Mouse (Mus musculus) neural tube, embryonic 11.5 days (tissue): ENCODE results near the gene Ubap1. TPM values are rescaled to one million over a fixed set of nuclear protein-coding genes. Genes with fewer than 3 reads are reported as not detected.

ENCODE experiments used
- ATAC-seq: fragments of 200-750 bp; cut with Nextera tagmentation; 2 replicates; pipeline ENCODE4 v1.8.0; 2017; ENCODE audit warnings: moderate number of reproducible peaks, mild to moderate bottlenecking, moderate TSS enrichment, moderate library complexity; ENCODE audit not compliant: insufficient read depth, low FRiP score, low TSS enrichment
- DNase-seq: peaks from one replicate; pipeline ENCODE4 v3.0.0-alpha.2; 2015; ENCODE audit warnings: low spot score
- H3K27ac ChIP-seq: fragments of 300-500 bp; sonication (generic); 2 replicates; pipeline ENCODE4 v1.5.1; 2014; ENCODE audit warnings: low read depth, mild to moderate bottlenecking, low read length
- H3K27me3 ChIP-seq: fragments of 300-500 bp; sonication (generic); 2 replicates; pipeline ENCODE4 v1.6.1; 2014; ENCODE audit warnings: mild to moderate bottlenecking, low read length, mixed read lengths; ENCODE audit not compliant: control insufficient read depth, insufficient read depth
- H3K36me3 ChIP-seq: fragments of 300-500 bp; sonication (generic); 2 replicates; pipeline ENCODE4 v1.6.1; 2014; ENCODE audit warnings: mild to moderate bottlenecking, low read length, moderate library complexity, mixed read lengths; ENCODE audit not compliant: control insufficient read depth, insufficient read depth
- H3K4me1 ChIP-seq: fragments of 300-500 bp; sonication (generic); 2 replicates; pipeline ENCODE4 v1.6.1; 2014; ENCODE audit warnings: low read length, mixed read lengths; ENCODE audit not compliant: control insufficient read depth, insufficient read depth
- H3K4me2 ChIP-seq: fragments of 300-500 bp; sonication (generic); 2 replicates; pipeline ENCODE4 v1.6.1; 2014; ENCODE audit warnings: low read depth, mild to moderate bottlenecking, moderate library complexity
- H3K4me3 ChIP-seq: fragments of 300-500 bp; sonication (generic); 2 replicates; pipeline ENCODE4 v1.5.1; 2014; ENCODE audit warnings: low read depth, low read length
- H3K9ac ChIP-seq: fragments of 300-500 bp; sonication (generic); 2 replicates; pipeline ENCODE4 v1.6.1; 2014; ENCODE audit warnings: mild to moderate bottlenecking, low read length
- H3K9me3 ChIP-seq: fragments of 300-500 bp; sonication (generic); 2 replicates; pipeline ENCODE4 v1.6.1; 2016; ENCODE audit warnings: low read length; ENCODE audit not compliant: control insufficient read depth
- WGBS: fragments of 180-500 bp; shearing (Covaris S2); extraction: QIAGEN DNeasy Blood & Tissue Kit; methylation state at CpG from one replicate; pipeline ENCODE4 v1.1.7; 2014; 5-methylcytosine and 5-hydroxymethylcytosine counted together
- polyA plus RNA-seq: library from polyadenylated mRNA; unstranded; fragments of >200 nt; fragmentation: Nextera tagmentation; extraction: Ambion mirVana; gene quantifications from 2 replicates; pipeline ENCODE4 v1.2.1, GENCODE M21; 2014

Ubap1 gene
- polyA plus RNA-seq, 1 experiment from 2014 or later, result 91.3 TPM

GRCm38 (mm10) chr4:41369702-41370437 lies 21.1 kb downstream of the Ubap1 start:
- ATAC-seq (no peak), DNase-seq (no peak)
- H3K9ac ChIP-seq, result no peak overlapping the region
- no peaks in the 10 kb centered on the region for H3K27me3 ChIP-seq
- H3K4me1 ChIP-seq, result no peaks in the 10 kb centered on the region
- 94% methylated on average over 9 of the region's 9 CpGs for WGBS
- H3K36me3 ChIP-seq, result peaks cover 2% of the 10 kb centered on the region; the same call in 1 of the 2 replicates
- no peak overlapping the region for H3K4me3 ChIP-seq
- no peak overlapping the region for H3K4me2 ChIP-seq
- no peak overlapping the region for H3K27ac ChIP-seq
- no peaks in the 10 kb centered on the region for H3K9me3 ChIP-seq

GRCm38 (mm10) chr4:41377567-41377966 lies 28.8 kb downstream of the Ubap1 start:
- no peak overlapping the region for H3K4me3 ChIP-seq
- ATAC-seq, result no peak
- DNase-seq, result no peak
- 0 out of 2 replicates have a peak, but pooled peaks cover 5% of the 10 kb centered on the region for H3K4me1 ChIP-seq
- no peak overlapping the region for H3K27ac ChIP-seq
- H3K9me3 ChIP-seq, result no peaks in the 10 kb centered on the region
- no peak overlapping the region for H3K9ac ChIP-seq
- H3K27me3 ChIP-seq, result no peaks in the 10 kb centered on the region
- H3K4me2 ChIP-seq, result no peak overlapping the region
- peaks cover 17% of the 10 kb centered on the region for H3K36me3 ChIP-seq

DNA sequence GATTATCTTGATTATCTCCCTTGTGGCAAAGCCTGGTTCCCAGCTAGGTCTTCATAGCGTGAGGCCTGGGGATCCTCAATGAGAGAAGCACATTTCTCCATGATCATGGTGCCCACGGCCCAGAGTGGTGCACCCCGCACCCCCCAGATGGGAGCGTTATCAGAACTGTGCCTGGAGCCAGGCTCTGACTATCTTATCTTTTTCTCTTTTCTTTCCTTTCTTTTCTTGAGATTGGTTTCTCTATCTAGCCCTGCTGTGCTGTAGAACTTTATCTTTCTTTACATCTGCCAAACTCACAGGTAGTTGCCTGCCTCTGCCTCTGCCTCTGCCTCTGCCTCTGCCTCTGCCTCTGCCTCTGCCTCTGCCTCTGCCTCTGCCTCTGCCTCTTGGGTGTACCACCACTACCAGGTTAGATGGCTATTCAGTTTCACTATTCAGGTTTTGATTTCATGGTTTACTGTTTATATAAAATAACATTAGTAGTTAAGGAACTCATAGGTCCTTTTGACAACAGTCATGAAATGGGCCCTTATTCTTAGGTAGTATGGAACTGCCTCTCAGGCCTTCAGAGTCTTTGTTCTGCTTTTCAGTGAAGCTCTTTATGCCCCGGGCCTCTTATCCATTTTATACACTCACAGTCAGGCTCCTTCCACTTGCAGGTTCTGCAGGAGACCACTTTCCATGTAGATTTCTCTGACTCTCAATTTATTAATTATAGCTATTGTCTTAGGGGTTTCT lies 32.6 kb downstream of the Ubap1 start:
- ATAC-seq (no peak), DNase-seq (no peak)
- Histone ChIP-seq H3K36me3 (peaks cover 17% of the 10 kb centered on the region), H3K9ac (no peak overlapping the region), H3K9me3 (no peaks in the 10 kb centered on the region), H3K4me1 (0 out of 2 replicates have a peak, but pooled peaks cover 5% of the 10 kb centered on the region), H3K4me2 (no peak overlapping the region), H3K27me3 (no peaks in the 10 kb centered on the region), H3K27ac (no peak overlapping the region), H3K4me3 (no peak overlapping the region)
- WGBS, result 93% methylated on average over 5 of the region's 5 CpGs

- Histone ChIP-seq H3K36me3 (peaks cover 4% of the 10 kb centered on the region), H3K4me1 (no peaks in the 10 kb centered on the region), H3K27ac (no peak overlapping the region), H3K9me3 (no peaks in the 10 kb centered on the region), H3K27me3 (no peaks in the 10 kb centered on the region), H3K4me2 (no peak overlapping the region), H3K9ac (no peak overlapping the region), H3K4me3 (no peak overlapping the region)
- 95% methylated on average over 1 of the region's 1 CpGs for WGBS
- no peak for DNase-seq
- ATAC-seq, result no peak
These were observed 37.7 kb downstream of the Ubap1 start for GRCm38 (mm10) chr4:41386412-41386975.

- no peak overlapping the region for H3K27ac ChIP-seq
- no peaks in the 10 kb centered on the region for H3K27me3 ChIP-seq
These were observed 39.1 kb downstream of the Ubap1 start for GRCm38 (mm10) chr4:41387755-41388469.

GRCm38 (mm10) chr4:41388616-41389015 lies 39.8 kb downstream of the Ubap1 start:
- no peak for ATAC-seq
- 89% methylated on average over 5 of the region's 5 CpGs for WGBS
- H3K27ac ChIP-seq, result no peak overlapping the region
- no peak for DNase-seq
- no peaks in the 10 kb centered on the region for H3K9me3 ChIP-seq
- no peak overlapping the region for H3K4me2 ChIP-seq
- no peaks in the 10 kb centered on the region for H3K27me3 ChIP-seq
- H3K9ac ChIP-seq, result no peak overlapping the region
- H3K4me3 ChIP-seq, result no peak overlapping the region
- peaks cover 5% of the 10 kb centered on the region for H3K36me3 ChIP-seq
- H3K4me1 ChIP-seq, result no peaks in the 10 kb centered on the region

More at GRCm38 (mm10) chr4:41387755-41388469, 39.1 kb downstream of the Ubap1 start:
- Histone ChIP-seq H3K36me3 (peaks cover 6% of the 10 kb centered on the region), H3K9ac (no peak overlapping the region), H3K4me3 (no peak overlapping the region), H3K9me3 (no peaks in the 10 kb centered on the region), H3K4me2 (no peak overlapping the region), H3K4me1 (no peaks in the 10 kb centered on the region)
- ATAC-seq, result no peak
- 82% methylated on average over 7 of the region's 7 CpGs for WGBS
- no peak for DNase-seq

DNA sequence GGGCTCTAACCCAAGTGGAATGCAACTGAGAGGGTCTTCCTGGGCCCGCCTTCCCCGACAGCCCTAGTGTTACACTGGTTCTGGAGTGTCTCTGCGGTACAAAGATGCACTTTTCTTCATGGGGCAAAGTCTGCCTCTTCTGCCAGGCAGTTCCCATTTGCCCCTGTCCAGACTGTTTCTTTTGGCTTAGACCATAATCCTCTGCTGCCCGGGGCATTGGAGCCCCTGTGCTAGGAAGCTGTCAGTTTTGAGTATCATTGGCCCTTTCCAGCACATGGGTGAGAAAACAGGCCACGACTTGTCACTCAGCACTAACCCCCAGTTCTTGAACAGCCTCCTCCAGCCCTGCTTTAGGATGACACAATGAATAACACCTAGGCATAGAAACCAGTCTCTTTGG lies 40.4 kb downstream of the Ubap1 start:
- H3K4me2 ChIP-seq, result no peak overlapping the region
- H3K27me3 ChIP-seq, result no peaks in the 10 kb centered on the region
- no peak overlapping the region for H3K27ac ChIP-seq
- H3K4me3 ChIP-seq, result no peak overlapping the region
- WGBS, result 95% methylated on average over 5 of the region's 5 CpGs
- no peak for DNase-seq
- H3K9me3 ChIP-seq, result no peaks in the 10 kb centered on the region
- no peak for ATAC-seq
- H3K4me1 ChIP-seq, result no peaks in the 10 kb centered on the region
- no peak overlapping the region for H3K9ac ChIP-seq
- H3K36me3 ChIP-seq, result peaks cover 5% of the 10 kb centered on the region

GRCm38 (mm10) chr4:41390122-41390521 lies 41.3 kb downstream of the Ubap1 start:
- DNase-seq (peak; percentile 83), ATAC-seq (no peak)
- no peak overlapping the region for H3K4me3 ChIP-seq
- H3K4me2 ChIP-seq, result no peak overlapping the region
- H3K27ac ChIP-seq, result no peak overlapping the region
- WGBS, result 37% methylated on average over 3 of the region's 3 CpGs
- H3K36me3 ChIP-seq, result peaks cover 5% of the 10 kb centered on the region
- no peak overlapping the region for H3K9ac ChIP-seq
- H3K9me3 ChIP-seq, result no peaks in the 10 kb centered on the region
- no peaks in the 10 kb centered on the region for H3K27me3 ChIP-seq
- H3K4me1 ChIP-seq, result no peaks in the 10 kb centered on the region
